Mouse (Mus musculus): ENCODE data around the gene 2010111I01Rik. TPM values are rescaled to one million over a fixed set of nuclear protein-coding genes. Genes with fewer than 3 reads are reported as not detected.

The 2010111I01Rik gene
- total and polyA plus RNA-seq, 3 experiments, result 84.6 to 101 (median 91.0) TPM

DNA sequence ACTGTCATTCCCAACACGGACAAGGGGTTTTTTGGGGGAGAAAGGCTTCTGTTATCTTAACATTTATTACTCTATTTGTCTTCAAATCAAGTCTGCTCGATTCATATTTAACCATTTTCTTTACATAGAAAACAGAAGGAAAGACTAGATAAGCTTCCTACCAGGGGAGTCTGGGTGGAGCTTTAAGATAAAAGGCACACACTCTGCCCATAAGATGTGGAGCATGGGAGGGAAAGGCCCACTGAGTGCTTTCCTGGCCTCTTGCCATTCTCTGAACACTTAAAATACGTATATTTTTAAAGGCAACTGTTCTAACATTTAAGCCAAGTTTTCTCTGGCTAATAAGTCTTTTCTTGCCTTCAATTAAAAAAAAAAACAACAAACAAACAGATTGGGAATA is 25.3 kb upstream of the 2010111I01Rik start:
- H3K4me1 ChIP-seq (ENCODE audit: control insufficient read depth, insufficient read depth, low read length), result peaks cover 2% of the 10 kb centered on the region
- TF ChIP-seq POLR2A (IDR thresholded peaks at IDR 0.05; ENCODE audit: insufficient read depth, low read depth, low read length), result no peak
- TF ChIP-seq CTCF (IDR thresholded peaks at IDR 0.05), result no peak
- TF ChIP-seq EP300 (IDR thresholded peaks at IDR 0.05; ENCODE audit: insufficient read depth, low read depth, low read length), result no peak
- no peak for DNase-seq
- H3K79me2 ChIP-seq (replicated peaks; ENCODE audit: control insufficient read depth, insufficient read depth, low read length), result no peaks in the 10 kb centered on the region
- no peak overlapping the region for H3K9ac ChIP-seq (ENCODE audit: low read depth, low read length)
- H3K4me3 ChIP-seq, result no peak overlapping the region
- 50% methylated on average over 3 of the region's 3 CpGs for WGBS
- no peaks in the 10 kb centered on the region for H3K27me3 ChIP-seq (ENCODE audit: control insufficient read depth, insufficient read depth, low read length)
- intact Hi-C loops (cut with DNase I), result no loop called here
- no peak overlapping the region for H3K27ac ChIP-seq
- H3K36me3 ChIP-seq (ENCODE audit: control insufficient read depth, insufficient read depth, low read length), result no peaks in the 10 kb centered on the region

DNA sequence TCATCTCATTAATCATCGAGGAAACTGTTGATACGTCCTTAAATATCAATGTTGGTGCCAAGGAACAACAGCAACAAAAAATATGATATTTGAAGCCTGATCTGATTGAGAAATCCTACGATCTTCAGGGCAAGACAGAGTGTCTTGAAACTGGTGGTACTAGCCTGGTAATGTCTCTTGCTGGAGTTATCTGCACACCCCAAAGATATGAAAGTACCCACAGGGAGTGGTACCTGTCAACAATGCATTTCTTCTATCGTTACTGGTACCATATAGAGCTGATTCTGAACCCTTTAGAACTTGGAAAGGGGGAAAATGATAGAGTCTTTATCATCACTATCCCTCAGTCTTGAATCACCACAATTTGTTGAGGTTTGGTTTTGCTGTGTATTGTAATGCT is 24.9 kb upstream of the 2010111I01Rik start:
- Histone ChIP-seq H3K27ac (no peak overlapping the region), H3K4me1 (ENCODE audit: control insufficient read depth, insufficient read depth, low read length) (peaks cover 2% of the 10 kb centered on the region), H3K27me3 (ENCODE audit: control insufficient read depth, insufficient read depth, low read length) (no peaks in the 10 kb centered on the region), H3K9ac (ENCODE audit: low read depth, low read length) (no peak overlapping the region), H3K36me3 (ENCODE audit: control insufficient read depth, insufficient read depth, low read length) (no peaks in the 10 kb centered on the region), H3K4me3 (no peak overlapping the region), H3K79me2 (replicated peaks; ENCODE audit: control insufficient read depth, insufficient read depth, low read length) (no peaks in the 10 kb centered on the region)
- DNase-seq, result no peak
- WGBS, result 65% methylated on average over 4 of the region's 4 CpGs
- intact Hi-C loops (cut with DNase I), result no loop called here
- TF ChIP-seq POLR2A (IDR thresholded peaks at IDR 0.05; ENCODE audit: insufficient read depth, low read depth, low read length), result no peak
- no peak for TF ChIP-seq EP300 (IDR thresholded peaks at IDR 0.05; ENCODE audit: insufficient read depth, low read depth, low read length)
- TF ChIP-seq CTCF (IDR thresholded peaks at IDR 0.05), result no peak

DNA sequence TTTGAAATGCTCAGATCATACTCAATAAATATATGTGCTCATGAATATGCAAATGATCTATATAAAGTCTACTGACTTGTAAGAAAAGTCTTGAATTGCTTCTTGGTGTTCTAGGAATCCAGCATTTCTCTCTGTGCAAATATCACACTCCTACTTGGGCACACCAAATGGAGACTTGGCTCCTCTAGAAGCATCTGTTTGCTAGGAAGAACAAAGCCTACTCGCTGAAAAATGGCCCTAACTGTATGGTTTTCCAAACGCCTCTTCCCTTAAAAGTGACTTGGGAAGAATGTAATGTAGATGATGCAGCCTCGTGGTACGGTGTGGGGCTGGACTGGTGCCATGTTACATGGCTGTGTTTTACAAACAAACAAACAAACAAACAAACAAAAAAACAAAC is 24.0 kb upstream of the 2010111I01Rik start:
- peaks cover 2% of the 10 kb centered on the region for H3K4me1 ChIP-seq (ENCODE audit: control insufficient read depth, insufficient read depth, low read length)
- WGBS, result 88% methylated on average over 4 of the region's 4 CpGs
- no peak overlapping the region for H3K4me3 ChIP-seq
- no peak for TF ChIP-seq POLR2A (IDR thresholded peaks at IDR 0.05; ENCODE audit: insufficient read depth, low read depth, low read length)
- no peak for TF ChIP-seq CTCF (IDR thresholded peaks at IDR 0.05)
- TF ChIP-seq EP300 (IDR thresholded peaks at IDR 0.05; ENCODE audit: insufficient read depth, low read depth, low read length), result no peak
- H3K27ac ChIP-seq, result no peak overlapping the region
- no peak overlapping the region for H3K9ac ChIP-seq (ENCODE audit: low read depth, low read length)
- DNase-seq, result no peak
- H3K79me2 ChIP-seq (replicated peaks; ENCODE audit: control insufficient read depth, insufficient read depth, low read length), result no peaks in the 10 kb centered on the region
- intact Hi-C loops (cut with DNase I), result no loop called here
- H3K36me3 ChIP-seq (ENCODE audit: control insufficient read depth, insufficient read depth, low read length), result no peaks in the 10 kb centered on the region
- H3K27me3 ChIP-seq (ENCODE audit: control insufficient read depth, insufficient read depth, low read length), result no peaks in the 10 kb centered on the region

DNA sequence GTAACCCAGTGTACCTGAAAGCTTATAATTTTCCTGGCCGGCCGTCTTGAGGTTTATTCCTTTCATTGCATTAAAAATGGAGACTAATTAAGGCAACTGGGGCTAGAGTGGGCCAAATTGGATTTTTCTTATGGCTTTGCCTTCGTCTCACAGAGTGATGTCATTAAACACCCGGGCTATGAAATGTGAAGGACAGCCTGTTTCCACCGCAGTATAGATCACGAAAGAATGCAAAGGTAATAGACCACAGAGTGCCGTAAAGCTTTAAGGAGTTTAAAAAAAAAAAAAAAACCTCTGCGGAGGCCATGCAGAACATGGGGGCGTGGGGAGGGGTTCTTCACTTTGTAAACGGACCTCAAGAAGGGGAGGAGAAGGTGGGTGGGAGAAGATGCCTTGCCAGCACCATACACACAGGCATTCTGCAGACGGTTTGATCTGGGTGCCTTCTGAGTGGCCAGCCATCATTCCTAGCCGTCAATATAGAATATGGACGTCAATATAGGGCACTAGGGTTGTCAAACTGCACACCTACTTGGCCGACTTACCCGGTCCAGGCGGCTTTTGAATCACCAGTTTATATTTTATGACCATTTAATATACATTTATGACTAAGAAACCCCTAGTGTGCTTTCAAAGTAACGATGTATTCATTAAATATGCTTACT is 23.2 kb upstream of the 2010111I01Rik start:
- intact Hi-C loops (cut with DNase I), result no loop called here
- H3K27me3 ChIP-seq (ENCODE audit: control insufficient read depth, insufficient read depth, low read length), result no peaks in the 10 kb centered on the region
- H3K27ac ChIP-seq, result no peak overlapping the region
- no peaks in the 10 kb centered on the region for H3K79me2 ChIP-seq (replicated peaks; ENCODE audit: control insufficient read depth, insufficient read depth, low read length)
- no peak overlapping the region for H3K4me3 ChIP-seq
- H3K9ac ChIP-seq (ENCODE audit: low read depth, low read length), result no peak overlapping the region
- TF ChIP-seq CTCF (IDR thresholded peaks at IDR 0.05), result no peak
- TF ChIP-seq POLR2A (IDR thresholded peaks at IDR 0.05; ENCODE audit: insufficient read depth, low read depth, low read length), result no peak
- TF ChIP-seq EP300 (IDR thresholded peaks at IDR 0.05; ENCODE audit: insufficient read depth, low read depth, low read length), result no peak
- no peaks in the 10 kb centered on the region for H3K36me3 ChIP-seq (ENCODE audit: control insufficient read depth, insufficient read depth, low read length)
- DNase-seq, result no peak
- peaks cover 2% of the 10 kb centered on the region for H3K4me1 ChIP-seq (ENCODE audit: control insufficient read depth, insufficient read depth, low read length)
- WGBS, result 88% methylated on average over 17 of the region's 17 CpGs

DNA sequence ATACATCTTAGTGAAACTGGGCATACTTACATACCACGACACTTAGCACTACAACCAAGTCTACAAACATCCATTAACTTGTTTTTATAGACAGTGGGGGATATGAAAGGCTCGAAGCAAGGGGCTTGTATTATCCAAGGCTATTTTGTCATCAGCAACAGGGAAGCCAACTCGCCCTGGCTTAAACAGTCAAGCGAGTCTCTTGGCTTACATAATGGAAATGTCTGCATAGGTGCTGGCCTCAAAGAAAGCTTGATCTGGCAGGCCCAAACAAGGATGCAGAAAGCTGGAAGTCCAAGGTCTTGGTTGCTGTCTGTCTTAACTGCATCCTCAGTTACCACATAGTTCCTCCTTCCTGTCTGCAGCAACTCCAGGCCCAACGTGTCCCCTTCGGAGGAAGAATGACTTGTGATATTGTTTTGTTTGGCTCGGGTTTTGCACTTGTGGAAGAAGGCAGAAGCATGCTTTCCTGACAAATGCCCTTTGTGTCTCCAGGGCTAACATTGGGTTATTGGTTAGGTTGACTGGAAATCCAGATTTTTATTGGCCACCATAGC is 21.3 kb upstream of the 2010111I01Rik start:
- Histone ChIP-seq H3K36me3 (ENCODE audit: control insufficient read depth, insufficient read depth, low read length) (no peaks in the 10 kb centered on the region), H3K4me3 (no peak overlapping the region), H3K27ac (no peak overlapping the region), H3K4me1 (ENCODE audit: control insufficient read depth, insufficient read depth, low read length) (peaks cover 2% of the 10 kb centered on the region), H3K9ac (ENCODE audit: low read depth, low read length) (no peak overlapping the region), H3K79me2 (replicated peaks; ENCODE audit: control insufficient read depth, insufficient read depth, low read length) (no peaks in the 10 kb centered on the region), H3K27me3 (ENCODE audit: control insufficient read depth, insufficient read depth, low read length) (no peaks in the 10 kb centered on the region)
- intact Hi-C loops (cut with DNase I), result no loop called here
- WGBS, result 38% methylated on average over 7 of the region's 7 CpGs
- TF ChIP-seq CTCF (IDR thresholded peaks at IDR 0.05) (no peak), EP300 (IDR thresholded peaks at IDR 0.05; ENCODE audit: insufficient read depth, low read depth, low read length) (no peak), POLR2A (IDR thresholded peaks at IDR 0.05; ENCODE audit: insufficient read depth, low read depth, low read length) (no peak)
- no peak for DNase-seq

DNA sequence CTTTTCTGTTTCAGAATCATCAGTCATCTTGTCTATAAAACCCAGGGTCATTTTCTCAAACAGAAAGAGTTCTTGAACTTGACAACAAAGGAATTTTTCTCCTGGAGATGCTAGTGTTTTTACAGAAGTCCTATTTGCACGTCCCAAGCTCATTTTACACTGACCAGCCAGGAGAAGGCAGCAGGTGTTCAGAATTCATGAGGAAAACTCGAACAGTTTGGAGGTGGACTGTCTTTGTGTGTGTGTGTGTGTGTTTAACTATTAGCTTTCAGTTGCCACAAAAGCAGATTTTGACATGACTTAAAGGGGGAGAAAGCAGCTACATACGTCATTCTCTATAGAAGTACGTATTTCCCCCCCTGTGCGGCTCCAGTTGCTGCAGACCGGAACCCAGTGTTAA is 20.6 kb upstream of the 2010111I01Rik start:
- Histone ChIP-seq H3K9ac (ENCODE audit: low read depth, low read length) (no peak overlapping the region), H3K4me3 (no peak overlapping the region), H3K4me1 (ENCODE audit: control insufficient read depth, insufficient read depth, low read length) (peaks cover 2% of the 10 kb centered on the region), H3K79me2 (replicated peaks; ENCODE audit: control insufficient read depth, insufficient read depth, low read length) (no peaks in the 10 kb centered on the region), H3K27ac (no peak overlapping the region), H3K36me3 (ENCODE audit: control insufficient read depth, insufficient read depth, low read length) (no peaks in the 10 kb centered on the region), H3K27me3 (ENCODE audit: control insufficient read depth, insufficient read depth, low read length) (no peaks in the 10 kb centered on the region)
- DNase-seq, result no peak
- intact Hi-C loops (cut with DNase I), result no loop called here
- 77% methylated on average over 6 of the region's 6 CpGs for WGBS
- TF ChIP-seq POLR2A (IDR thresholded peaks at IDR 0.05; ENCODE audit: insufficient read depth, low read depth, low read length) (no peak), CTCF (IDR thresholded peaks at IDR 0.05) (peak; percentile 39)

Measured in heart, adult 2 months (tissue).